Mouse (Mus musculus) lung, adult 2 months (tissue): ENCODE measurements around the gene Hist2h2ac. TPM values are rescaled to one million over a fixed set of nuclear protein-coding genes. Genes with fewer than 3 reads are reported as not detected.

Experiments used
- DNase-seq: peaks from one replicate; pipeline ENCODE4 v3.0.0; 2022
- H3K4me1 ChIP-seq: fragments of 200-500 bp; 2 replicates; pipeline ENCODE4 v1.6.1; 2011; ENCODE audit warnings: low read length; ENCODE audit not compliant: control insufficient read depth, insufficient read depth
- H3K4me3 ChIP-seq: fragments of 200-500 bp; replicated peaks from 2 replicates; pipeline ENCODE3; 2011; ENCODE audit warnings: low read depth, mild to moderate bottlenecking, control low read depth, low read length; ENCODE audit errors: extremely low read depth
- CTCF ChIP-seq: fragments of 200-500 bp; IDR thresholded peaks from 2 replicates; pipeline ENCODE4 v1.5.1; 2011; ENCODE audit warnings: mild to moderate bottlenecking, low read length, control low read depth; ENCODE audit not compliant: insufficient read depth
- POLR2A ChIP-seq: fragments of 200-500 bp; IDR thresholded peaks from 2 replicates; pipeline ENCODE4 v1.6.1; 2011; ENCODE audit warnings: low read depth, mild to moderate bottlenecking, control low read depth, low read length, borderline replicate concordance; ENCODE audit errors: extremely low read depth
- WGBS: fragments of 180-500 bp; shearing (Covaris S2); methylation state at CpG from one replicate; pipeline ENCODE4 v1.1.7; 2018; 5-methylcytosine and 5-hydroxymethylcytosine counted together
- polyA plus RNA-seq: library from polyadenylated mRNA; depleted of rRNA; stranded (reverse); fragments of >200 nt; gene quantifications from 2 replicates; pipeline ENCODE4 v1.2.3, GENCODE M21; 2012

The Hist2h2ac gene
- polyA plus RNA-seq, 1 experiment, result 7.1 TPM

DNA sequence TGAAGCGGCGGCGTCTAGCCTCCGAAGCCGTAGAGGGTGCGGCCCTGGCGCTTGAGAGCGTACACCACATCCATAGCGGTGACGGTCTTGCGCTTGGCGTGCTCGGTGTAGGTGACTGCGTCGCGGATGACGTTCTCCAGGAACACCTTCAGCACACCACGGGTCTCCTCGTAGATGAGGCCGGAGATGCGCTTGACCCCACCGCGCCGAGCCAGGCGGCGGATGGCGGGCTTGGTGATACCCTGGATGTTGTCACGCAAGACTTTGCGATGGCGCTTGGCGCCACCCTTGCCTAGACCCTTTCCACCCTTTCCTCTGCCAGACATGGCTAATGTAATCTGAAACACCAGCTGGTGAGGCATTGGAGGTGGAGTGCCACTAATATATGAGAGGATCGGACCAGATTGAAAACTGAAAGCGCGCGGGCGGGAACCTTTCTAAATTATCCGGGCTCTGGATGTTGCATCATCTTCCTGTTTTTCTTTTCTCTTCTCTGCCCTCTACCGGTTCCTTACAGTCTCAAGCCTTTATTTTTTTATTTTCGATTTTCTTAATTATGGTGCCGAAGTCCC, 42.4 kb upstream of the Hist2h2ac start, which contains the start of gene Hist2h4:
Hist2h4 (minus strand) TSS at position 333 of the 572 bp plus-strand sequence.
- Histone ChIP-seq H3K4me3 (peak within 1 kb of the TSS; percentile 99), H3K4me1 (peaks cover 15% of the 10 kb centered on the region)
- peak; percentile 95 for DNase-seq
- peak; percentile 100 for TF ChIP-seq POLR2A
- TF ChIP-seq CTCF, result 0 out of 2 replicates have a peak, but pooled peaks have one; percentile 5
- under 1% methylated on average over 40 of the region's 40 CpGs for WGBS

DNA sequence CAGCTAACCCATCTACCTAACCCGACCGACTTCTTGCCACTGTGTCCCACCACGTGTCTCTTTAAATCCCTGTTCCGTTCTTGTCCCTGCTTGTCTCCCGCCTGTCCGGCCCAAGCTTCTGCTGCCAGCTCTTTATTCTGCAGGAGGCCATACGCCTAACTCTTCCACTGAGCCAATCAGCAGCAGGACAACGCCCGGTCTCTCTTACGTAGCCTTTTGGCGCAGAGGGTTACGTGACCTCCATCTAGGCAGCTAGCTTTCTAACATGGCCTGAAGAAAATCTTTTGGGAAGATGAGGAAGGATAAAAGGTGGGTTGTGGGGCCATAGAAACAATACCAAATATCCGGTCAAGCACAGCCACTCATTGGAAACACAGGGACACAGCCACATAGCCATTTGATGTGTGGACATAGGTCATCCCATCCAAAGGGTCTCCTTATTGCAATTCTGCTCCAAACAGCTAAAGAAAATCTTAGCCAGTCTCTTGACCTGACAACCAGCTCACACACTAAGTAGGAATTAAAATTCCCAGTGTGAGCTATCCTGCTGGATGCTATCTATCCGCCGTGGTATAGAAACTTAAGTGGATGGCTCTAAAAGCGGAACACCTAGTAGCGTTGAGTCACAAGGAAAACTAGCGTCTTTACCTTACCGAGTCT, 41.7 kb upstream of the Hist2h2ac start:
- Histone ChIP-seq H3K4me3 (peak overlapping the region; percentile 99), H3K4me1 (peaks cover 12% of the 10 kb centered on the region)
- DNase-seq, result peak; percentile 75
- TF ChIP-seq POLR2A, result peak; percentile 86; the same call in 1 of the 2 replicates
- no peak for TF ChIP-seq CTCF
- under 1% methylated on average over 19 of the region's 19 CpGs for WGBS

DNA sequence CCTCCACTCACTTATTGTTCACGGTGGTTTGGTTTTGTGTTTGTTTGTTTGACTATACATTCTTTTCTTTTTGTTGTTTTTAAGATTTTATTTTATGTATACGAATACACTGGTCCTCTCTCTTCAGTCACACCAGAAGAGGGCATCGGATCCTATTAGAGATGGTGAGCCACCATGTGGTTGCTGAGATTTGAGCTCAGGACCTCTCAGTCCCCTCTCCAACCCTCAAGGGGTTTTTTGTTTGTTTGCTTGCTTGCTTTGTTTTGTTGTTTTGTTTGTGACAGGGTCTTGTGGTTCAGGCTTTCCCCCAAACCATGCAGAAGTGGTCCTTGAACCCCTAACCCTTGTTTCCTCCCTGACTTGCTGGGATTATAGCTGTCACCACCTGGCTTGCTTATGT, 40.9 kb upstream of the Hist2h2ac start:
- TF ChIP-seq POLR2A (no peak), CTCF (no peak)
- Histone ChIP-seq H3K4me1 (peaks cover 12% of the 10 kb centered on the region), H3K4me3 (no peak overlapping the region)
- DNase-seq, result no peak
- 33% methylated on average over 3 of the region's 3 CpGs for WGBS

DNA sequence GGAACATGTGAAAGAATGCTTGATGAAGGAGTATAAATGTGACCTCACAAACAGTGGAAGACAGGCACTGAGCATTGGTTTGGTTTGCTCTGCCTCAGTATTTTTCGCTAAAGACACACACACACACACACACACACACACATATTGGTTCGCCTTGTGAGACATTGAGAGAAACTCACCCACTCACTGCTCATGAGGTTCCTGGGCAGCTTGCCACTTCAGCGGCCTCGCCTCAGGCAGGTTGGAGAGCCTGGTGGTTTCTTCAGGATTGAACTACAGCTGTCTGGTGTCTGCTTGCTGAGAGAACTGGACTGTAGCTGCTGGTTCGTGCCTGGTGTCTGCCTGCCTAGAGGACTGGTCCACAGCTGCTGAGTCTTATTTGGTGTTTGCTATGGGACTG, 39.5 kb upstream of the Hist2h2ac start:
- WGBS, result 91% methylated on average over 5 of the region's 5 CpGs
- DNase-seq, result no peak
- no peak overlapping the region for H3K4me3 ChIP-seq
- H3K4me1 ChIP-seq, result peaks cover 18% of the 10 kb centered on the region
- no peak for TF ChIP-seq POLR2A
- TF ChIP-seq CTCF, result no peak

DNA sequence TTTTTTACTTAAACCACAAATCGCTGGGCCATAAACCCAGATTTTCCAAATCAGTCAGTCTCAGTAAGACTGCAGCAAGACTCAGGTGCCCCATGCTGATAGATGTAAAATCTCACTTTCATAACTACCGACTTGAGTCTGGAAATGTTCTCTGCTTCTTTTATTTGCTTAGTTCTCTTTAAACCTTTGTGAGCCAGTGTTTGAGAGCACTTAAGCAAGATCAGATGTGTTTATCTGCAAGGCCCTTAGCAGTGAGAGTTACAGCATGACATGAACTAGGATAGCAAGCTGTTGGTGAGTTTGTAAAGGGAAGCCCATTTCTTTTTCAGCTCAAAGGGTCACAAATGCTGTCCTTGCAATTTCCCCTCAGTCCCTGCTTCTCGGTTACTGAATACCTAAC, 36.5 kb upstream of the Hist2h2ac start:
- TF ChIP-seq POLR2A, result no peak
- TF ChIP-seq CTCF, result no peak
- Histone ChIP-seq H3K4me3 (no peak overlapping the region), H3K4me1 (peaks cover 14% of the 10 kb centered on the region)
- DNase-seq, result no peak
- WGBS, result 66% methylated on average over 3 of the region's 3 CpGs

DNA sequence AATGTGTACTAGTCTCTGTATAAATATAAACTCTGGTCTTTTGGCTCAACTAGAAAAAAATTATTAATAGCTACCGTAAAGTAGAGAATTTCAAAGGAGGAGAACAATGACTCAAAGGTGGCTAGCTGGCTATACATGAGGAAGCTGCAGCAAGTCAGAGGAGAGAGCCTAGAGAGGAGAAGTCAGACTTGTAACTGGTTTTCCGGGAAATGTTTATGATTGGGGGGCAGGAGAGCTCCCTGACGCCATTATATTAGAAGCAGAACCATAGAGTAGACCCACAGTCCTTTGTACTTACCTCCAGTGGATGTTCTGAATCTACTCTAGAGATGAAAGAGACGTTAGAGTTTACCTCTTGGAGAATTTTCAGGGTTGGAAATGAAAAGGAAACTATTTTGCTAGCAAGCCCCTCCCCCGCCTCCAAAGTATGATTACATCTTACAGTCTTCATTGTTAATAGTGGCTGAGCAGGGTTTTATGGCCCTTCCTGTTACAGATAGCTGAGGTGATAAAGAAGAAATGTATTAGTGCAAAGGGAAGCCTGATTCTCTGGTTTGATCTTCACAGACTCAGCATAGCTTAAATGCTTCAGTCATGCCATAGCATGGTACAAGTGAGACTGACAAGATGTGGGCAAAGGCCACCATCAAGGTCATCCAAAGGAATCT, 35.4 kb upstream of the Hist2h2ac start:
- H3K4me1 ChIP-seq, result peaks cover 6% of the 10 kb centered on the region
- H3K4me3 ChIP-seq, result peak overlapping the region; percentile 34
- WGBS, result 43% methylated on average over 5 of the region's 5 CpGs
- no peak for TF ChIP-seq POLR2A
- no peak for TF ChIP-seq CTCF
- no peak for DNase-seq

DNA sequence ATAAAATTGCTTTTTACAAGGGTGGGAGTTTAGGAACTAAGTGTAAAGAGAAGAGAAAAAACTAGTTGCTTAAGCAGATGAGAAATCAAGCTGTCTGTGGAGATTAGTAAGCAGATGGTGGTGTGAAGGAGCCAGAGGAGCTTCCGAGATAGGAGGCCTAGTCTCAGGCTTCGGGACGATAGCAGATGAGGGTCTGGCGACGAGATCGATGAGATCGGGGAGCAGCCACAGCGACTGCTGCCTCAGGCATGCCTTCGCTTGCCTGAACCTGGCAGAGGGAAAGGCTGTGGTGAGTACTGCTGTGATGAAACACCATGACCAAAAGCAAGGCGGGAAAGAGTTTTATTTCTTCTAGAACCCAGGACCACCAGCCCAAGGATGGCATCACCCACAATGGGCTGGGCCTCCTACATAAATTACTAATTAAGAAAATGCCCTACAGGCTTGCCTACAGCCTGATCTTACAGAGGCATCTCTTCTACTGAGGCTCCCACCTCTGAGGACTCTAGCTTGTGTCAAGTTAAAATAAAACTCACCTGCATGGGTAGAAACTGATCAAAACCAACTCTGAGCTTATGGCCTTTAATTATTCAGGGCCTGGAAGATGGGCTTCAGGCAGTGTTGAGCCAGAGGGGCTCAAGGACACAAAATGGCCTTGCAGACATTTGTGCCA, 34.1 kb upstream of the Hist2h2ac start:
- no peak for DNase-seq
- Histone ChIP-seq H3K4me1 (peaks cover 6% of the 10 kb centered on the region), H3K4me3 (no peak overlapping the region)
- TF ChIP-seq CTCF (no peak), POLR2A (no peak)
- WGBS, result 63% methylated on average over 10 of the region's 10 CpGs

DNA sequence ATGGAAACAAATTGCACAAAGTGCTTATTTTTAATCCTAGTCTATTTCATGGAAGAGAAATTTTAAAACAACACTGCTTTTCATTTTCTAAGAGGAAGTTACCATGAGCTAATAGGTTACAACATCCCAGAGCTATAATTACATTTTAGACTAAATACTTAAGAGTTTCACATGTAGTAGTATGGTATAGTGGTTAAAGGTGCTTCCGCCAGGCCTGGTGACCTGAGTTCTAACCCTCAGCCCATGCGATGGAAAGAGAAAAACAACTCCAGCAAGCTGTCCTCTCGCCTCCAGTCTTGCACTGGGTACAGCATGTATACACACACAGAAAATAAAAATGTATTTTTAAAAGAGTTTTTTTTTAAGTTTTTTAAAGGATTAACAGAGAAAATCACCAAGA, 31.1 kb upstream of the Hist2h2ac start:
- WGBS, result 80% methylated on average over 3 of the region's 3 CpGs

DNA sequence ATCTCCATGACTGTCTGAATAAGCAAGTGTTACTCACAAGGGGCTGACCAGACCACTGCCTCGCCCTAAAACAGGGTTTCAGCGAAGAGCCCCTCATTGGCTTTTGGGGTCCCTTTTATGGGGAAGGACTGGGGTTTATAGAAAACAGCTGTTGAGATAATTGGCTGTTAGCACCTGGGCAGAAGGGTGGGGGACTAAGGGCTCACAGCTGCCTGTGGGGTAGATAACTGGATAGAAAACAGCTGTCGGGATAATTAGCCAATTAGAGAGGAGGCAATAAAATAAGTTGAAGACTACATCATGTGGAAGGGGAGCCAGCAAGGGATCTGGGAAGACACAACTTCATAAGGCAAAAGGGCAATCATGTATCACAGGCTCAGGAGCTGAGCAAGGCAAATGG, 30.2 kb upstream of the Hist2h2ac start:
- no peak for DNase-seq
- peaks cover 4% of the 10 kb centered on the region; the same call in 1 of the 2 replicates for H3K4me1 ChIP-seq
- TF ChIP-seq CTCF (no peak), POLR2A (no peak)
- H3K4me3 ChIP-seq, result no peak overlapping the region
- WGBS, result 77% methylated on average over 3 of the region's 3 CpGs

More for the DNA sequence above, 31.1 kb upstream of the Hist2h2ac start:
- peaks cover 6% of the 10 kb centered on the region for H3K4me1 ChIP-seq
- no peak for DNase-seq
- no peak overlapping the region for H3K4me3 ChIP-seq
- TF ChIP-seq POLR2A (no peak), CTCF (no peak)
